25 mouse cellular contexts compared by ENCODE assay signal in genomic region chr16:35278166-35278565, GRCm38 (mm10).
"Had no signal": no experiment of that assay in that cellular context is flagged by ENCODE, and none has a peak within 500 bp of the region (broad histone marks: within the 10 kb centered on the region; RNA-seq: fewer than 3 reads in every experiment).

No protein-coding gene starts in this region.

- ATAC-seq: forebrain, embryonic 13.5 days; forebrain, embryonic 14.5 days; forebrain, embryonic 15.5 days; forebrain, embryonic 16.5 days; forebrain, postnatal 0 days had no signal

- H3K9ac ChIP-seq: embryonic facial prominence, embryonic 12.5 days; embryonic facial prominence, embryonic 13.5 days; embryonic facial prominence, embryonic 15.5 days; forebrain, embryonic 12.5 days; forebrain, embryonic 13.5 days; forebrain, embryonic 15.5 days; forebrain, postnatal 0 days had no signal

- H3K36me3 ChIP-seq: embryonic facial prominence, embryonic 10.5 days; embryonic facial prominence, embryonic 12.5 days; embryonic facial prominence, embryonic 15.5 days; forebrain, embryonic 10.5 days; forebrain, embryonic 12.5 days; forebrain, embryonic 15.5 days had no signal

- H3K4me1 ChIP-seq: embryonic facial prominence, embryonic 12.5 days; forebrain, embryonic 15.5 days had no signal

- H3K27me3 ChIP-seq: embryonic facial prominence, embryonic 13.5 days; embryonic facial prominence, embryonic 15.5 days; forebrain, embryonic 12.5 days; forebrain, embryonic 13.5 days; forebrain, embryonic 15.5 days had no signal

- DNase-seq: cerebellum, adult 8-10 months; cerebellum, adult 9-10 months; cerebellum, postnatal 36 days; embryo, embryonic 11 days; forebrain, postnatal 0 days; gastrocnemius, adult 2 months; gastrocnemius, postnatal 10 days; gastrocnemius, postnatal 14 days; gastrocnemius, postnatal 25 days; gastrocnemius, postnatal 36 days; heart, adult 11 months; heart, adult 18-20 months; heart, adult 2 months had no signal

- H3K4me3 ChIP-seq: embryonic facial prominence, embryonic 10.5 days; embryonic facial prominence, embryonic 12.5 days; embryonic facial prominence, embryonic 13.5 days; embryonic facial prominence, embryonic 15.5 days; erythroblast, embryonic 14.5 days; forebrain, embryonic 10.5 days; forebrain, embryonic 12.5 days; forebrain, embryonic 13.5 days; forebrain, embryonic 15.5 days; gastrocnemius, adult 2 months; heart, adult 2 months; heart, embryonic 10.5 days had no signal

- H3K9me3 ChIP-seq: embryonic facial prominence, embryonic 10.5 days; embryonic facial prominence, embryonic 12.5 days; embryonic facial prominence, embryonic 13.5 days; embryonic facial prominence, embryonic 15.5 days; forebrain, embryonic 10.5 days; forebrain, embryonic 12.5 days; forebrain, embryonic 13.5 days; forebrain, embryonic 15.5 days; heart, embryonic 10.5 days had no signal

- H3K27ac ChIP-seq: embryonic facial prominence, embryonic 10.5 days; embryonic facial prominence, embryonic 12.5 days; embryonic facial prominence, embryonic 13.5 days; embryonic facial prominence, embryonic 15.5 days; forebrain, embryonic 10.5 days; forebrain, embryonic 12.5 days; forebrain, embryonic 13.5 days; forebrain, embryonic 15.5 days; gastrocnemius, adult 2 months; heart, adult 2 months; heart, embryonic 10.5 days had no signal

- H3K4me2 ChIP-seq: embryonic facial prominence, embryonic 12.5 days; embryonic facial prominence, embryonic 13.5 days; embryonic facial prominence, embryonic 15.5 days; forebrain, embryonic 12.5 days; forebrain, embryonic 13.5 days; forebrain, embryonic 15.5 days had no signal
